8 mouse cellular contexts compared by ENCODE assay signal in genomic region chr10:6885460-6885859, GRCm38 (mm10).
A peak's percentile ranks its signal among the peaks of the same experiment; 100 is the strongest.
DNase-seq lines count a peak whose midpoint lies in the region; ATAC-seq lines count a peak whose summit lies in the region.

No protein-coding gene starts in this region.

- no peak overlapping the region for H3K4me3 ChIP-seq in kidney, embryonic 14.5 days (ENCODE audit: low read length)

- no peaks in the 10 kb centered on the region for H3K27me3 ChIP-seq in kidney, embryonic 14.5 days (ENCODE audit: control insufficient read depth, insufficient read depth, low read length)

- H3K9me3 ChIP-seq in kidney, embryonic 14.5 days (ENCODE audit: control insufficient read depth, low read length), result no peaks in the 10 kb centered on the region

- no peak overlapping the region for H3K9ac ChIP-seq in kidney, embryonic 14.5 days (ENCODE audit: low read depth, low read length)

- 0% methylated on average over 1 of the region's 1 CpGs for WGBS in kidney, embryonic 14.5 days

- no peaks in the 10 kb centered on the region; the same call in 1 of the 2 replicates for H3K4me1 ChIP-seq in kidney, embryonic 14.5 days (ENCODE audit: control insufficient read depth, insufficient read depth, low read length)

- no peak overlapping the region for H3K27ac ChIP-seq in kidney, embryonic 14.5 days (ENCODE audit: low read depth, low read length)

- peak; percentile 47 for DNase-seq in kidney, adult 9 months
- DNase-seq in B cell, adult 2 months, result peak; percentile 8
- DNase-seq in NIH3T3 (ENCODE audit: low read depth), result peak; percentile 74
- DNase-seq in hindlimb bud, embryonic 11.5 days (ENCODE audit: extremely low spot score, low read depth, low spot score), result peak; percentile 26
- DNase-seq in gastrocnemius, adult 18-20 months (ENCODE audit: low spot score), result no peak
- no peak for DNase-seq in testis, postnatal 14 days (ENCODE audit: low spot score)
- no peak for DNase-seq in right cerebral cortex, postnatal 10 days (ENCODE audit: low spot score in 2 of 2)

- no peak for ATAC-seq in kidney, embryonic 14.5 days (ENCODE audit: low FRiP score, low TSS enrichment)

- H3K4me2 ChIP-seq in kidney, embryonic 14.5 days (replicated peaks; ENCODE audit: low read depth, low read length), result no peak overlapping the region

- H3K36me3 ChIP-seq in kidney, embryonic 14.5 days (ENCODE audit: control insufficient read depth, insufficient read depth, low read length), result no peaks in the 10 kb centered on the region

Comparison
In these comparisons a context has a peak if more than half of its experiments do, and no peak if none do; other contexts are left out.
1. DNase-seq: peak in kidney, adult 9 months (single experiment), B cell, adult 2 months (2 of 2), NIH3T3 (single experiment) and hindlimb bud, embryonic 11.5 days (single experiment); none in gastrocnemius, adult 18-20 months (single experiment), testis, postnatal 14 days (single experiment) and right cerebral cortex, postnatal 10 days (0 of 2).